Mouse (Mus musculus) stomach, postnatal 0 days (tissue): ENCODE data around the gene Sema3a. TPM values are rescaled to one million over a fixed set of nuclear protein-coding genes. Genes with fewer than 3 reads are reported as not detected.

ENCODE experiments used
- ATAC-seq: fragments of 200-750 bp; cut with Nextera tagmentation; 2 replicates; pipeline ENCODE4 v1.8.0; 2017; ENCODE audit not compliant: low FRiP score, low TSS enrichment
- DNase-seq: peaks from one replicate; pipeline ENCODE4 v3.0.0-alpha.2; 2016; ENCODE audit warnings: low spot score
- H3K27ac ChIP-seq: fragments of 300-500 bp; sonication (generic); replicated peaks from 2 replicates; pipeline ENCODE4 v1.5.1; 2014; ENCODE audit warnings: mild to moderate bottlenecking, control low read depth
- H3K27me3 ChIP-seq: fragments of 300-500 bp; sonication (generic); 2 replicates; pipeline ENCODE4 v1.6.1; 2014; ENCODE audit warnings: low read length; ENCODE audit not compliant: control insufficient read depth, insufficient read depth
- H3K36me3 ChIP-seq: fragments of 300-500 bp; sonication (generic); 2 replicates; pipeline ENCODE4 v1.6.1; 2014; ENCODE audit warnings: low read length, mixed read lengths; ENCODE audit not compliant: control insufficient read depth, insufficient read depth
- H3K4me1 ChIP-seq: fragments of 300-500 bp; sonication (generic); replicated peaks from 2 replicates; pipeline ENCODE4 v1.6.1; 2014; ENCODE audit warnings: antibody characterized with exemption; ENCODE audit not compliant: control insufficient read depth, insufficient read depth
- H3K4me2 ChIP-seq: fragments of 300-500 bp; sonication (generic); replicated peaks from 2 replicates; pipeline ENCODE4 v1.6.1; 2014; ENCODE audit warnings: low read depth, mild to moderate bottlenecking, control low read depth, moderate library complexity
- H3K4me3 ChIP-seq: fragments of 300-500 bp; sonication (generic); 2 replicates; pipeline ENCODE4 v1.5.1; 2014; ENCODE audit warnings: low read depth, low read length, control low read depth
- H3K9ac ChIP-seq: fragments of 300-500 bp; sonication (generic); 2 replicates; pipeline ENCODE4 v1.6.1; 2014; ENCODE audit warnings: mild to moderate bottlenecking, low read length, control low read depth, mixed read lengths
- H3K9me3 ChIP-seq: fragments of 300-500 bp; sonication (generic); 2 replicates; pipeline ENCODE4 v1.6.1; 2016; ENCODE audit warnings: low read length; ENCODE audit not compliant: control insufficient read depth
- CTCF ChIP-seq: IDR thresholded peaks from 2 replicates; pipeline ENCODE4 v1.5.1; 2016; ENCODE audit warnings: antibody characterized with exemption, low read depth, mild to moderate bottlenecking, moderate library complexity
- EP300 ChIP-seq: optimal IDR thresholded peaks from 2 replicates; pipeline ENCODE3; 2016; ENCODE audit warnings: antibody characterized with exemption
- WGBS: fragments of 180-500 bp; shearing (Covaris S2); extraction: QIAGEN DNeasy Blood & Tissue Kit; methylation state at CpG from one replicate; pipeline ENCODE4 v1.1.7; 2014; 5-methylcytosine and 5-hydroxymethylcytosine counted together
- polyA plus RNA-seq: library from polyadenylated mRNA; unstranded; fragments of >200 nt; fragmentation: Nextera tagmentation; extraction: Ambion mirVana; gene quantifications from 2 replicates; pipeline ENCODE4 v1.2.1, GENCODE M21; 2015

Gene Sema3a
- polyA plus RNA-seq, 1 experiment from 2014 or later, result 7.4 TPM

GRCm38 (mm10) chr5:13126196-13126595, 982 bp downstream of the Sema3a start:
- no peak for TF ChIP-seq EP300
- no peak for TF ChIP-seq CTCF
- 41% methylated on average over 4 of the region's 4 CpGs for WGBS
- no peaks in the 10 kb centered on the region for H3K36me3 ChIP-seq
- H3K9ac ChIP-seq, result no peak overlapping the region
- H3K4me1 ChIP-seq, result no peaks in the 10 kb centered on the region
- DNase-seq, result no peak
- H3K27me3 ChIP-seq, result no peaks in the 10 kb centered on the region
- no peak for ATAC-seq
- H3K9me3 ChIP-seq, result no peaks in the 10 kb centered on the region
- no peak overlapping the region for H3K27ac ChIP-seq
- no peak overlapping the region for H3K4me3 ChIP-seq
- no peak overlapping the region for H3K4me2 ChIP-seq

GRCm38 (mm10) chr5:13127121-13127520, 1.9 kb downstream of the Sema3a start:
- WGBS, result 85% methylated on average over 3 of the region's 3 CpGs
- H3K4me3 ChIP-seq, result no peak overlapping the region
- ATAC-seq, result no peak

GRCm38 (mm10) chr5:13144733-13145457, 19.7 kb downstream of the Sema3a start:
- H3K36me3 ChIP-seq, result no peaks in the 10 kb centered on the region
- H3K4me1 ChIP-seq, result no peaks in the 10 kb centered on the region
- WGBS, result 55% methylated on average over 6 of the region's 7 CpGs
- H3K27me3 ChIP-seq, result no peaks in the 10 kb centered on the region
- H3K4me2 ChIP-seq, result no peak overlapping the region
- ATAC-seq, result no peak
- no peak for DNase-seq
- no peak overlapping the region for H3K9ac ChIP-seq
- H3K27ac ChIP-seq, result no peak overlapping the region
- H3K9me3 ChIP-seq, result no peaks in the 10 kb centered on the region
- H3K4me3 ChIP-seq, result no peak overlapping the region
- no peak for TF ChIP-seq EP300
- TF ChIP-seq CTCF, result no peak

More at GRCm38 (mm10) chr5:13127121-13127520, 1.9 kb downstream of the Sema3a start:
- TF ChIP-seq EP300 (no peak), CTCF (peak; percentile 36)
- Histone ChIP-seq H3K4me2 (no peak overlapping the region), H3K36me3 (no peaks in the 10 kb centered on the region), H3K4me1 (no peaks in the 10 kb centered on the region), H3K9me3 (no peaks in the 10 kb centered on the region), H3K9ac (no peak overlapping the region), H3K27me3 (no peaks in the 10 kb centered on the region), H3K27ac (no peak overlapping the region)
- no peak for DNase-seq

- Histone ChIP-seq H3K9me3 (no peaks in the 10 kb centered on the region), H3K27me3 (no peaks in the 10 kb centered on the region), H3K4me3 (no peak overlapping the region), H3K4me1 (no peaks in the 10 kb centered on the region), H3K27ac (no peak overlapping the region), H3K9ac (no peak overlapping the region), H3K36me3 (no peaks in the 10 kb centered on the region), H3K4me2 (no peak overlapping the region)
- 73% methylated on average over 5 of the region's 5 CpGs for WGBS
- ATAC-seq (no peak), DNase-seq (no peak)
- TF ChIP-seq CTCF, result no peak
- no peak for TF ChIP-seq EP300
These were observed 24.7 kb downstream of the Sema3a start for GRCm38 (mm10) chr5:13149909-13150308.

GRCm38 (mm10) chr5:13151002-13151401, 25.8 kb downstream of the Sema3a start:
- ATAC-seq (no peak), DNase-seq (no peak)

More at GRCm38 (mm10) chr5:13151002-13151401, 25.8 kb downstream of the Sema3a start:
- H3K27ac ChIP-seq, result no peak overlapping the region
- WGBS, result 48% methylated on average over 2 of the region's 2 CpGs
- no peak overlapping the region for H3K4me2 ChIP-seq
- no peaks in the 10 kb centered on the region for H3K36me3 ChIP-seq
- H3K9ac ChIP-seq, result no peak overlapping the region
- no peaks in the 10 kb centered on the region for H3K4me1 ChIP-seq
- no peaks in the 10 kb centered on the region for H3K27me3 ChIP-seq
- no peaks in the 10 kb centered on the region for H3K9me3 ChIP-seq
- no peak for TF ChIP-seq EP300
- no peak for TF ChIP-seq CTCF
- H3K4me3 ChIP-seq, result no peak overlapping the region
